Mouse (Mus musculus): ENCODE measurements at regions not wholly inside any gene's neighbourhood (a gene's known extent, or its start where the extent isn't known, plus 50 kb on each side); places are given as distances from the start of the nearest gene placed in this dataset.
"Not testable (repeated sequence)": the region's sequence is repeated elsewhere in the genome, so short reads cannot be mapped to it uniquely, and the experiment has no call there.

DNA sequence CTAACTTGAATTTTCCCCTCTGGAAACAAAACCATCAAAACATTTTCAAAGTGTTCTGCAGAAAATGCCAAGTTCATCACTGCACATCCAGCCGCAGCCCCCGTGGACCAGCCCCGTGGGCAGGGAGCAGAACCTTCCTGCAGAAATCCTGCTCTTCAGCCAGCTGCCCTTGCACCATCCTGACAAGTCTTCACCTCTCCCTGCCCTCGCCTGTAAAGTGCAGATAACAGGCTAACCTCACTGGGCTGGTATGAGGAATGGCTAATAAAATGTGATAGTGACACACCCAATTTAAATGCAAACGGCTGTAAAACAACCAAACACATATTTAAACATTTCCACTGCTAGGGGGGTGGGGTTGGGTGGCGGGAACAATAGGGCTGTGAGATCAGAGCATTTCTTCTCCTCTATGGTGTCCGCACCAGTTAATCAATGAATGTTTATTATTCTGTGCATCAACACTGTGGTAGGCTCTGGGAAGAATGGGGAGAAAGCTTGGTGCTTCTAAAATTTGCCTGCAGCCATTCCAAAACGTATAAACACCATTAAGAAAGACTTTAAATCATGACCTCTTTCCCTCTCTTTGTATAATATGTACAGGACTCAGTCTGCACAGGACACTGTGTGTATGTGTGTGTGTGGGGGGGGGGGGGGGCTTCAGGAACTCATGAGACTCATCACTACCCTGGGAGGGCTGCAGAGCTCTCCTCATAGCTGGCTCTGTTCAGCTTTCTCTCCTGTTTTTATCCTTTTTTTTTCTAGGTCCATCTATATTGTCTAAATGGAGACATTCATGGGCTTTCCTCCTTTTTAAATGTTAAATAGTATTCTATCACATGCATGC, 215.1 kb upstream of the Klf3 start:
- no peak for DNase-seq

DNA sequence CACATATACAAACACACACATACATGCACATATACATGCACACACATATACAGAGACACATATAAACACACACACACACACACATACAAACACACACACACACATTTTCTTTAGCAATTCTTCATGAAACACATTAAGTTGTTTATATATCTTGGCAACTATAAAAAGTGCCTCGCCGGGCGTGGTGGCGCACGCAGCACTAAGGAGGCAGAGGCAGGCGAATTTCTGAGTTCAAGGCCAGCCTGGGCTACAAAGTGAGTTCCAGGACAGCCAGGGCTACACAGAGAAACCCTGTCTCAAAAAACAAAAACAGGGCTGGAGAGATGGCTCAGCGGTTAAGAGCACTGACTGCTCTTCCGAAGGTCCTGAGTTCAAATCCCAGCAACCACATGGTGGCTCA, 214.4 kb upstream of the Klf3 start:
- not testable (repeated sequence) for DNase-seq

GRCm38 (mm10) chr5:64590036-64590435, 213.2 kb upstream of the Klf3 start:
- DNase-seq: no peak

DNA sequence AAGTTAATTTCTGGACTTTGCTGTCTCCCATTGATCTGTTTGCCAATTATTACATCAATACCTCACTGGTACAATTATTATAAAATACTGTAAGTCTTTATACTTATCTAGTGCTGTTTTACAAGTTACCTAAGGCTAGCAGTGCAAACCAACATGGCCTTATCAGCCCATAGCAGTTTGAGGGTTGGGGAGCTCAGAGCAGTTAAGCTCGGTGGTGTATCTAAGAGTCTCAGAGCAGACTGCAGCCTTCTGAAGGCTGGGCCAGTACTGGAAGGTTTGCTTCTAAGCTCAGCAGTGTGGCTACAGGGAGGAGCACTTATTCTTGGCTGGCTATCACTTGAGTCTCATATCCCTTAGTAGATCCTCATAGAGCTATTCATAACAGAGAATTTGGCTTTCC, 212.4 kb upstream of the Klf3 start:
- DNase-seq: no peak

DNA sequence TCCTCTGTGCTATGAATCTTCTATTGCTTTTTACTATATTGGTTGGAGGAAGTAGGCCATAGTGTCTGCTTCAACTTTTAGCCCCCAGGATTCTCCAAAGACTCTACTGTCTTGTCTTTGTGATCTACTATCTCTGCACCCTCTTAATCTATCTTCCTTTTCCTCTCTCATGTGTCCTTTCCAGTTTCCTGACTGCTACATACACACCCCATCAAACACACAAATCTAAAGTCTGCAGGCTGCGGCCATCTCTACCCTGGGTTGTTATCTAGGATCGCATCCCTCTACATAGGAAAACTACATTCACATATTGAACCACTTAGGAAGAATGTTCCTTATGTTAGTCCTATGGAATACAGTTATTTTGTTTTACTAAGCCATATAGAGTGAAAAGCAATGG, 211.4 kb upstream of the Klf3 start:
- DNase-seq: no peak

DNA sequence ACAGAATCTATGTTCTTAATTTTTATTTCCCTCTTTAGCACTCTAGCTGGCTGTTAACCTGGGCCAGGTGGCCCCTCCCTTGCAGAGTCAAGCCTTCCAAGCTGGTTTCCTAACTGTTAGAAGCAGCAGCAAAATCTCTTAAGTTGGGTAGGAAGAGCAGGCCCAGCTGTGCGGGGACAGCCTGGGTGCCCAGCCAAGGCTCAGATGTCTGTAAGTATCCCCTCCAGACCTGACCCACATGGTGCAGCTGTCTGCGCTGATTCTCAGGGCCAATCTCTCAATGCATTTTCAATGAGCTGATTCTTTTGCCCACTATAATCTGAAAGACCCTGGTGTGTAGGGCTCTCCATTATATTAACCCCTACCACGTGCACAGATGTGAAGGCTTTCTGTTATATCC, 208.0 kb upstream of the Klf3 start:
- DNase-seq: no peak

- DNase-seq: no peak
These were observed 207.3 kb upstream of the Klf3 start for GRCm38 (mm10) chr5:64595751-64596344.

DNA sequence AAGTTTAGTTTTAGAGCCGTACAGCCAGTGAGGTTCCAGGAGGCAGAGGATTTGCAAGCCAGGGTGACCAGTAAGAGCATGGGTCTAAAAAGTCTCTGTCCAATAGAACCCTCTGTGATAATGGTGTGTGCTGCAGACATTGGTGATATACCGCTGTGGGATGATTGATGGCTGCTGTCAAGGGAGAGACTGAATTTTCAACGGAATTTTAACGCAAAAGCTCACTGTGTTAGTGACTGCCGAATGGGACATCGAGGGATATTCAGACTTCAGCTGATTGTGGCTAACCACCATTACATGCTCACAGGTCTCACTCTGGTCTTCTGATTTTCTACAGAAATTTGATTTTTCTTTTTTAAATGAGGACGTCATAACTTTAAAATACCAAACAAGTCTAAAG, 206.2 kb upstream of the Klf3 start:
- no peak for DNase-seq

DNA sequence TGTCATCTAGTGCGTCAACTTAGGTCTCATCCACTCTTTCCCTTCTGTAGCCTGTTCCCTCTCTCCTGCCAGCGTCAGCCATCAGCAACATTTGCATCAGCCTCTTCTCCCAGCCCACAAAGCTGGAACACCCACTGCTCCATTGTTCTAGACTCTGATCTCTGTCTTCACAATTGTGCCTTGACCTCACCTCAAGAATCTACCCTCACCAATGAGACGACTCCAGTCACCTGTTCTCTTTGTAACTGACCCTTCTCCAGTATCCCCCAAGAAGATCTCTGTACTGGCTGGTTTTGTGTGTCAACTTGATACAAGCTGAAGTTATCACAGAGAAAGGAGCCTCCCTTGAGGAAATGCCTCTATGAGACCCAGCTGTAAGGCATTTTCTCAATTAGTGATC, 205.7 kb upstream of the Klf3 start:
- no peak for DNase-seq

- DNase-seq: no peak
These were observed 204.6 kb upstream of the Klf3 start for GRCm38 (mm10) chr5:64598606-64599005.

DNA sequence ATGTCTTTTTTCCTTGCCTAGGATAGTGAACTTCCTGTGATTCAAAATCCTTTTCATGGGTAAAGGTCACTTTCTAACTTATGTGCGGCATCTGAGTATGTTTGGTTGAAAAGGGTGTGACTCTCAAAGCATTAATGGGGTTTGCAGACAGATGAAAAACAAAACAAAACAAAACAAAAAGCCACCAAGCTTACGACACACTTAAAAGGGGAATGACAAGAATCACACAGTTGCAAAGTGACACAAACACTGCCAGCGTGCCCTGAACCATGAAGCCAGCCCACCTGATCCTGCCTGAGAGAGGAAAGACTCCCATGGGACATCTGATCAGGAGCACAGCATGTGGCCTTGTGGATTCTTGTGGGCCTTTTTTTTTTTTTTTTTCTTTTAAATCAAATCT, 204.2 kb upstream of the Klf3 start:
- DNase-seq: no peak

DNA sequence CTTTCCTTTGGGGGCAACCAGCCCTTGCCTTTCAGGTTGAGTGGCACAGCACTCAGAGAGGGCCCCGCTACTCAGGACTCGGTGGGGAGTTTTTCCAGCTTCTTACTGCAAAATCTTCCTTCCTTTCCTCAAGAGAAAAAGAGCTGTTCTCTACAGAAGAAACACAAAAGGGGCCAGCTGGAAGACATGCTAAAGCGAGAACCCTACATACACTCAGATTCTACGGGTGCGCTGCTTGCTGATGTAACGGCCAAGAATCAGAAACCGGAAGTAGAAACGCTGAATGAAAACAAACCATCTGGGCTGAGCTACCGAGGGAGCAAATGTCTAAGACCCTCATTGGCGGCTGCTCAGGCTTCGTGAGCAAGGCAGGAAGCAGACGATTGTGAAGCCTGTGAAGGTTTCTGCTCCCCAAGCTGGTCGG, 203.3 kb upstream of the Klf3 start:
- DNase-seq: peak; percentile 18

DNA sequence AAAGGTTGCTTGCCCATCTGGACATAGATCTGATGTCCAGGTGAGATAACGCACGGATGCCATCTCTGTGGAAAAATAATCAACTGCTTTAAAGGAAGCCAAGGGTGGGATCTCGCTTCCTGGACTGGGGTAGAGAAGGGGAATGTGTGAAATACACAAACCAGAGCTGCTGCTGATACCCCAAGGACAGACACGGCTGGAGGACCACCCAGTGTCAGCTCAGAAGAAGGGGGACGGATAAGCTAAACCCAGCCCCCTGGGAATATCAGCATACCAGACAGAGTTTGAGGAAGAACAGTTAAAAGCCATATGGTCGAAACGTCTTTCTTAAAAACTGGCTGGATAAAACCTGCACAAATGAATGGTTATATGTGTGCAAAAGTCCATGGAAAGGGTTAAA, 202.8 kb upstream of the Klf3 start:
- DNase-seq: no peak

GRCm38 (mm10) chr5:64600811-64601210, 202.4 kb upstream of the Klf3 start:
- no peak for DNase-seq

DNA sequence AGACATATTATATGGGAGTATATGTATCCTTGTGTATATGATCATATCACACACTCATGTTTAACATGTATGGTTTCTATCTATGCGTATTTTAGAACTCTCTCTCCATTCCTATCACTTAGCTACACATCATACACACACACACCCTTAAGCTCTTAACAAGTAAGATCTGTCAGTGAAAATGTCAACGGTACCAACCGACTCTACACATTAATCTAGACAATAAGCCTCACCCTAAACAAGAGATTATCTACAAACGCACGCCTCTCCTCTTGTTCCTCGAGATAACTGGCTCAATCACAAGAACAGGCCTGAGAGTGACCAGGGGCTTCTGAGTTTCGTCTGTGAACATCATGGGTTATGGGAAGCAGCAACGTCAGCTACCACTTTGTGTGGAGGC, 201.9 kb upstream of the Klf3 start:
- DNase-seq: no peak

DNA sequence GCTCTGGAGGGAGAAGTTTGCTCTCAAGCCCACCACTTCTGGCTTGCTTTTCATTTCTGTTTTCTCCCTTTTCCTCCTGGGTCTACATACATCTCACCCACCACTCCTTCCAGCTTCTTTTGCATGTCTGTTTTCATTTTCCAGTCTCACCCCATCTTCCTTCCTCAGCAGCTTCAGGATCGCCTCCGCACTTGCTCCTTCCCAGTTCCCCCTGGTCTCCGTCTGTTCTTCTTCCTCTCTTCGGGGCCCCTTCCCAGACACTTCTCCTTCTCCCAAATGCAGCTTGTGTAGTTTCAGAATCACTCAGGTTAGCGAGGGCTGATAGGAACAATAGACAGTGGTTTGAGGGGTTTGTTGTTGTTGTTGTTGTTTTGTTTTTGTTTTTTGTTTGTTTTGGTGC, 201.4 kb upstream of the Klf3 start:
- no peak for DNase-seq

GRCm38 (mm10) chr5:64602356-64602936, 200.7 kb upstream of the Klf3 start:
- no peak for DNase-seq

DNA sequence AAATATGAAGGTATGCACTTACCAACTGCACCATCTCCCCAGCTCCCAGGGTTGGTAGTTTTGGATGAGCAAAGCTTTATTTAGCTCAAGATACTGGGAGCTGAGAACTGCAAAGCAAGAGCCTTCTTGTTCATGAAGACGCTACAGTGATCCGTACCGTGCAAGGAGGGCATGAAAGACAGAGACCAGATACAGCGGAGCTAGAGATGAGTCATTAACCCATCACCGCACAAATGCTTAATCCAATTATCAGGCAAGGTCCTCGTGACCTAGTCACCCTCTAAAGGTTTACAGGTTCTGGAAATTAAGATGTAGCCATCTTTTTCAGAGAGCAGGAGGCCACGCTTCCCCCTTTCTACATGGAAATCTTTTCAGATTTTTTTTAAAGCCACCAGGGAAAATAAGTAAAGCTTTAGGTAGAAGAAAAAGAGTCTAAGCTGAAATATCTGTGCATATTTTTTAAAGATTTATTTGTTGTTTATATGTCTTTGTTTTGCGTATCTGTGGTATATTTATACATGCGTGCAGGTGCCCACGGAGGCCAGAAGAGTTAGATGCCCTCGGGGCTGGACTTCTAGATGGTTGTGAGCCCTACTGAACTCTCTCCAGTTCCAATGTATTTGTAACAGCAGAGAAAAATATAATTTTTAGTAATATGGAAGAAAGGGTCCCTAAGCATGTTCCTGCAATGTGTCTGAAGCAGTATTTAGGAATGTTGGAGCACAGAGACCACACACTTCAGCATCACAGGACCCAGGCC, 200.0 kb upstream of the Klf3 start:
- DNase-seq: no peak

GRCm38 (mm10) chr5:64605171-64605570, 198.0 kb upstream of the Klf3 start:
- DNase-seq: no peak

- DNase-seq: no peak
These were observed 197.2 kb upstream of the Klf3 start for GRCm38 (mm10) chr5:64605991-64606390.

DNA sequence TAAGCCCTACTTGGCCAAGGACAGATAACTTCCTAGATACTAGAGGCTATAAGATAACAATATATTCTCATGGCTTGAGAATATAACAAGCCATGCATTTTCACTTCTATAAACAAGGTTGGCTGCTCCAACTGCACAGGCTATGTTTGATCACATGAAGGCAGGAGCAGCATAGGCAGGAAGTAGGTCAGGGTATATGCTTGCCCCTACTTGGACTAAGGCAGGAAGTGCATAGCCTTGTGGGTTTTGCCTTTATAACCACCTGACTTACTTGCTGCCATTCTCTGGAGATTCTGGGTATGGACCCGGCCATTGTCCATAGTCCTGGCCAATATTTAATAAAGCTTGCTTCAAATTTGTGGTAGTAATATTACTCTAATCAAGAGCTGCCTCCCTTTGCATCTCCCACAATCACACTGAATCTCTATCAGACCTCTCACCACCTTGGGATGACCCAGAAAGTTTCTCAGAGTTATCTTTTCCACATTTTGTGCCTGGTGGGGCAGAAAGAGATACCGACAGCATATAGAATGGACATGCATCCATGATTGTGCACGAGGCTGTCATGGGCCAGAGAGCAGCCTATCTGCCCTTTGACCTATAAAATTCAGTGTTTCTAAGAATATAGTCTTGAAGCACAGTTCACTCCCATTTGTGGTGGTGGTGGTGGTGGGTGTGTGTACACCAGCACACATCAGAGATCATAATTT, 193.7 kb upstream of the Klf3 start:
- DNase-seq: no peak

DNA sequence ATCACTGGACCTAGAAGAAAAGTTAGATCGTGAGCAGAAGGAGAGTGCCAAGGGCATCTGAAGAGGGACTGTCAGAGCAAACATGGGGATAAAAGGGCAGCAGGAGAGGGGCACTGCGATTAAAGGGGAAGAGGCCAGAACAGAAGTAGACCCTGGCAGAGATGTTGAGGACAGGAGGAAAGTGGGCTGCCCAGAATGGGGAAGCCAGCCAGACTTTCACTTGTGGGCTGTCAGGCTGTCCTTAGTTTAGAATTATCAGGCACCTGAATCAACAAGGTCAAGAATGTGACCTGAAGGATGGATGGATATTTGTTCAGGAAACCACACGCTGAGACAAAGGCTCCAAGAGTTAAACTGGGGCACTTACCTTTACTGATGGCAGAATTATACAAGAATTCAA, 193.0 kb upstream of the Klf3 start:
- no peak for DNase-seq
